Mouse (Mus musculus): ENCODE results near the gene St5. TPM values are rescaled to one million over a fixed set of nuclear protein-coding genes. Genes with fewer than 3 reads are reported as not detected.

Gene St5
- polyA plus RNA-seq, 1 experiment from 2014 or later, result 28.6 TPM

GRCm38 (mm10) chr7:109613051-109613450, 90.4 kb downstream of the St5 start:
- DNase-seq (ENCODE audit: low spot score), result no peak

GRCm38 (mm10) chr7:109612531-109612930, 90.9 kb downstream of the St5 start:
- DNase-seq (ENCODE audit: low spot score), result no peak

- no peak for DNase-seq (ENCODE audit: low spot score)
These were observed 93.1 kb downstream of the St5 start for GRCm38 (mm10) chr7:109610348-109610747.

- no peak for DNase-seq (ENCODE audit: low spot score)
These were observed 93.7 kb downstream of the St5 start for GRCm38 (mm10) chr7:109609565-109610345.

- DNase-seq (ENCODE audit: low spot score), result no peak
These were observed 94.6 kb downstream of the St5 start for GRCm38 (mm10) chr7:109608831-109609230.

GRCm38 (mm10) chr7:109606994-109607610, 96.3 kb downstream of the St5 start:
- DNase-seq (ENCODE audit: low spot score), result no peak

GRCm38 (mm10) chr7:109602562-109602961, 100.8 kb downstream of the St5 start:
- no peak for DNase-seq (ENCODE audit: low spot score)

- no peak for DNase-seq (ENCODE audit: low spot score)
These were observed 101.4 kb downstream of the St5 start for GRCm38 (mm10) chr7:109602022-109602421.

- no peak for DNase-seq (ENCODE audit: low spot score)
These were observed 102.7 kb downstream of the St5 start for GRCm38 (mm10) chr7:109600702-109601101.

GRCm38 (mm10) chr7:109599998-109600397, 103.4 kb downstream of the St5 start:
- DNase-seq (ENCODE audit: low spot score), result no peak

GRCm38 (mm10) chr7:109594845-109595531, 108.4 kb downstream of the St5 start:
- no peak for DNase-seq (ENCODE audit: low spot score)

- DNase-seq (ENCODE audit: low spot score), result no peak
These were observed 109.4 kb downstream of the St5 start for GRCm38 (mm10) chr7:109593992-109594391.

GRCm38 (mm10) chr7:109592184-109592583, 111.2 kb downstream of the St5 start:
- DNase-seq (ENCODE audit: low spot score), result no peak

- DNase-seq (ENCODE audit: low spot score), result no peak
These were observed 112.8 kb downstream of the St5 start for GRCm38 (mm10) chr7:109590576-109590975.

- no peak for DNase-seq (ENCODE audit: low spot score)
These were observed 114.4 kb downstream of the St5 start for GRCm38 (mm10) chr7:109588990-109589389.

- no peak for DNase-seq (ENCODE audit: low spot score)
These were observed 115.3 kb downstream of the St5 start for GRCm38 (mm10) chr7:109588145-109588544.

- DNase-seq (ENCODE audit: low spot score), result no peak
These were observed 118.9 kb downstream of the St5 start for GRCm38 (mm10) chr7:109584467-109584866.

GRCm38 (mm10) chr7:109580489-109580888, 122.9 kb downstream of the St5 start:
- DNase-seq (ENCODE audit: low spot score), result no peak

GRCm38 (mm10) chr7:109579585-109580307, 123.7 kb downstream of the St5 start:
- no peak for DNase-seq (ENCODE audit: low spot score)

- no peak for DNase-seq (ENCODE audit: low spot score)
These were observed 124.4 kb downstream of the St5 start for GRCm38 (mm10) chr7:109578880-109579584.

Data from thymus, postnatal 0 days (tissue).